Mouse (Mus musculus): ENCODE measurements around the gene Irs4. TPM values are rescaled to one million over a fixed set of nuclear protein-coding genes. Genes with fewer than 3 reads are reported as not detected.

The Irs4 gene
- not detected in 2 replicates for polyA plus RNA-seq (2012; rRNA removed; ENCODE audit: low replicate concordance)

GRCm38 (mm10) chrX:141724937-141725918, at the start of gene Irs4:
Gene Irs4 (minus strand): TSS chrX:141725263.

Other genes starting within 250 kb of the Irs4 start
- 4.6 and 8.8 TPM in 2 replicates for gene Col4a5, start 249.9 kb downstream of the Irs4 start, polyA plus RNA-seq (2012; rRNA removed; ENCODE audit: low replicate concordance)
- not detected in 2 replicates for gene Gm15294, start 150.0 kb upstream of the Irs4 start, polyA plus RNA-seq (2012; rRNA removed; ENCODE audit: low replicate concordance)

Measured in mammary gland, adult 2 months (tissue).